Mouse (Mus musculus) lung, embryonic 16.5 days (tissue): ENCODE measurements around the gene Mtcl1. TPM values are rescaled to one million over a fixed set of nuclear protein-coding genes. Genes with fewer than 3 reads are reported as not detected.

Experiments used
- ATAC-seq: fragments of 200-750 bp; cut with Nextera tagmentation; 2 replicates; pipeline ENCODE4 v1.8.0; 2017; ENCODE audit warnings: low read depth, mild to moderate bottlenecking, moderate library complexity
- H3K27ac ChIP-seq: fragments of 300-500 bp; sonication (generic); 2 replicates; pipeline ENCODE4 v1.5.1; 2014; ENCODE audit warnings: mild to moderate bottlenecking, control low read depth, low read length
- H3K27me3 ChIP-seq: fragments of 300-500 bp; sonication (generic); 2 replicates; pipeline ENCODE4 v1.6.1; 2014; ENCODE audit warnings: low read depth, low read length, mixed read lengths; ENCODE audit not compliant: control insufficient read depth, insufficient read depth
- H3K36me3 ChIP-seq: fragments of 300-500 bp; sonication (generic); 2 replicates; pipeline ENCODE4 v1.6.1; 2014; ENCODE audit warnings: low read length; ENCODE audit not compliant: control insufficient read depth, insufficient read depth
- H3K4me1 ChIP-seq: fragments of 300-500 bp; sonication (generic); replicated peaks from 2 replicates; pipeline ENCODE4 v1.6.1; 2014; ENCODE audit warnings: low read length, mixed read lengths; ENCODE audit not compliant: control insufficient read depth, insufficient read depth
- H3K4me2 ChIP-seq: fragments of 300-500 bp; sonication (generic); 2 replicates; pipeline ENCODE4 v1.6.1; 2014; ENCODE audit warnings: low read depth, low read length, control low read depth
- H3K4me3 ChIP-seq: fragments of 300-500 bp; sonication (generic); 2 replicates; pipeline ENCODE4 v1.5.1; 2014; ENCODE audit warnings: mild to moderate bottlenecking, low read length, control low read depth
- H3K9ac ChIP-seq: fragments of 300-500 bp; sonication (generic); 2 replicates; pipeline ENCODE4 v1.6.1; 2014; ENCODE audit warnings: low read length, control low read depth
- H3K9me3 ChIP-seq: fragments of 300-500 bp; sonication (generic); 2 replicates; pipeline ENCODE4 v1.6.1; 2016; ENCODE audit warnings: low read length; ENCODE audit not compliant: control insufficient read depth
- WGBS: fragments of 180-500 bp; shearing (Covaris S2); extraction: QIAGEN DNeasy Blood & Tissue Kit; methylation state at CpG from one replicate; pipeline ENCODE4 v1.1.7; 2014; 5-methylcytosine and 5-hydroxymethylcytosine counted together
- polyA plus RNA-seq: library from polyadenylated mRNA; unstranded; fragments of >200 nt; fragmentation: Nextera tagmentation; extraction: Ambion mirVana; gene quantifications from 2 replicates; pipeline ENCODE4 v1.2.1, GENCODE M21; 2015

Mtcl1 gene
- polyA plus RNA-seq, 1 experiment from 2014 or later: 8.9 TPM

GRCm38 (mm10) chr17:66416436-66416835 lies 33.1 kb downstream of the Mtcl1 start:
- Histone ChIP-seq H3K27ac (no peak overlapping the region), H3K27me3 (no peaks in the 10 kb centered on the region), H3K4me1 (peaks cover 26% of the 10 kb centered on the region), H3K9ac (peak overlapping the region; percentile 52; the same call in 1 of the 2 replicates), H3K4me3 (peak overlapping the region; percentile 37), H3K4me2 (peak overlapping the region; percentile 52), H3K9me3 (no peaks in the 10 kb centered on the region), H3K36me3 (no peaks in the 10 kb centered on the region)
- 37% methylated on average over 7 of the region's 7 CpGs for WGBS
- ATAC-seq: no peak

GRCm38 (mm10) chr17:66414331-66414730 lies 35.2 kb downstream of the Mtcl1 start:
- no peaks in the 10 kb centered on the region for H3K36me3 ChIP-seq
- no peak overlapping the region for H3K4me2 ChIP-seq
- no peak overlapping the region for H3K27ac ChIP-seq
- peaks cover 28% of the 10 kb centered on the region for H3K4me1 ChIP-seq
- no peak overlapping the region for H3K9ac ChIP-seq
- ATAC-seq: no peak
- H3K27me3 ChIP-seq: no peaks in the 10 kb centered on the region
- H3K4me3 ChIP-seq: no peak overlapping the region
- 92% methylated on average over 1 of the region's 1 CpGs for whole genome bisulfite sequencing
- H3K9me3 ChIP-seq: no peaks in the 10 kb centered on the region

- Histone ChIP-seq H3K4me3 (no peak overlapping the region), H3K27ac (no peak overlapping the region), H3K4me1 (peaks cover 34% of the 10 kb centered on the region), H3K27me3 (no peaks in the 10 kb centered on the region), H3K36me3 (no peaks in the 10 kb centered on the region), H3K9ac (no peak overlapping the region), H3K4me2 (no peak overlapping the region), H3K9me3 (no peaks in the 10 kb centered on the region)
- ATAC-seq: no peak
- 58% methylated on average over 12 of the region's 12 CpGs for WGBS
Measured at GRCm38 (mm10) chr17:66412155-66412970, 37.2 kb downstream of the Mtcl1 start.

- WGBS: 85% methylated on average over 11 of the region's 11 CpGs
Measured at GRCm38 (mm10) chr17:66410884-66411426, 38.6 kb downstream of the Mtcl1 start.

GRCm38 (mm10) chr17:66409070-66409605 lies 40.4 kb downstream of the Mtcl1 start:
- Histone ChIP-seq H3K4me1 (peaks cover 50% of the 10 kb centered on the region), H3K9me3 (no peaks in the 10 kb centered on the region), H3K9ac (no peak overlapping the region), H3K4me3 (no peak overlapping the region), H3K36me3 (no peaks in the 10 kb centered on the region), H3K27ac (peak overlapping the region; percentile 75), H3K4me2 (no peak overlapping the region), H3K27me3 (no peaks in the 10 kb centered on the region)
- WGBS: 43% methylated on average over 9 of the region's 9 CpGs
- ATAC-seq: peak; percentile 44

More at GRCm38 (mm10) chr17:66410884-66411426, 38.6 kb downstream of the Mtcl1 start:
- no peaks in the 10 kb centered on the region for H3K27me3 ChIP-seq
- H3K4me3 ChIP-seq: no peak overlapping the region
- H3K4me2 ChIP-seq: no peak overlapping the region
- H3K36me3 ChIP-seq: no peaks in the 10 kb centered on the region
- no peak for ATAC-seq
- peaks cover 33% of the 10 kb centered on the region for H3K4me1 ChIP-seq
- no peak overlapping the region for H3K27ac ChIP-seq
- no peaks in the 10 kb centered on the region for H3K9me3 ChIP-seq
- no peak overlapping the region for H3K9ac ChIP-seq

- Histone ChIP-seq H3K4me1 (peaks cover 50% of the 10 kb centered on the region), H3K9ac (no peak overlapping the region)
- WGBS: 84% methylated on average over 5 of the region's 5 CpGs
Measured at GRCm38 (mm10) chr17:66408400-66408799, 41.1 kb downstream of the Mtcl1 start.

GRCm38 (mm10) chr17:66407833-66408232 lies 41.7 kb downstream of the Mtcl1 start:
- H3K36me3 ChIP-seq: no peaks in the 10 kb centered on the region
- no peaks in the 10 kb centered on the region for H3K27me3 ChIP-seq
- peaks cover 54% of the 10 kb centered on the region for H3K4me1 ChIP-seq
- H3K9me3 ChIP-seq: no peaks in the 10 kb centered on the region
- H3K27ac ChIP-seq: 0 out of 2 replicates have a peak overlapping the region, but pooled peaks have one; percentile 4
- ATAC-seq: no peak
- H3K4me3 ChIP-seq: no peak overlapping the region
- no peak overlapping the region for H3K9ac ChIP-seq
- 55% methylated on average over 8 of the region's 8 CpGs for WGBS
- no peak overlapping the region for H3K4me2 ChIP-seq

More at GRCm38 (mm10) chr17:66408400-66408799, 41.1 kb downstream of the Mtcl1 start:
- no peak overlapping the region for H3K4me2 ChIP-seq
- no peak overlapping the region for H3K4me3 ChIP-seq
- H3K27me3 ChIP-seq: no peaks in the 10 kb centered on the region
- ATAC-seq: no peak
- H3K9me3 ChIP-seq: no peaks in the 10 kb centered on the region
- no peaks in the 10 kb centered on the region for H3K36me3 ChIP-seq
- H3K27ac ChIP-seq: peak overlapping the region; percentile 40; the same call in 1 of the 2 replicates

GRCm38 (mm10) chr17:66405601-66406000 lies 43.9 kb downstream of the Mtcl1 start:
- Histone ChIP-seq H3K4me1 (peaks cover 62% of the 10 kb centered on the region), H3K36me3 (no peaks in the 10 kb centered on the region), H3K9me3 (no peaks in the 10 kb centered on the region), H3K4me2 (peak overlapping the region; percentile 52), H3K4me3 (peak overlapping the region; percentile 26), H3K27ac (peak overlapping the region; percentile 96), H3K9ac (peak overlapping the region; percentile 47; the same call in 1 of the 2 replicates), H3K27me3 (no peaks in the 10 kb centered on the region)
- 36% methylated on average over 7 of the region's 7 CpGs for WGBS
- no peak for ATAC-seq

GRCm38 (mm10) chr17:66404883-66405590 lies 44.5 kb downstream of the Mtcl1 start:
- WGBS: 5% methylated on average over 10 of the region's 10 CpGs
- Histone ChIP-seq H3K9ac (peak overlapping the region; percentile 47; the same call in 1 of the 2 replicates), H3K27ac (peak overlapping the region; percentile 96), H3K4me2 (peak overlapping the region; percentile 52), H3K27me3 (no peaks in the 10 kb centered on the region), H3K4me3 (peak overlapping the region; percentile 26), H3K9me3 (no peaks in the 10 kb centered on the region), H3K36me3 (no peaks in the 10 kb centered on the region), H3K4me1 (peaks cover 62% of the 10 kb centered on the region)
- ATAC-seq: peak; percentile 86
